Mouse (Mus musculus): Measurements from ENCODE around the gene Sec14l2.

The Sec14l2 gene

GRCm38 (mm10) chr11:4122742-4123579 is at the start of gene Sec14l2:
Gene Sec14l2 (minus strand): TSS chr11:4123415.
- no peak for DNase-seq

GRCm38 (mm10) chr11:4166467-4167090 is 43.4 kb upstream of the Sec14l2 start:
- no peak for DNase-seq

- no peak for DNase-seq
Measured at GRCm38 (mm10) chr11:4164701-4165100, 41.5 kb upstream of the Sec14l2 start.

GRCm38 (mm10) chr11:4160758-4161480 is 37.7 kb upstream of the Sec14l2 start:
- no peak for DNase-seq

- peak; percentile 96 to 97 for DNase-seq
Measured at GRCm38 (mm10) chr11:4159808-4160708, 36.8 kb upstream of the Sec14l2 start, which contains the start of the genes Ccdc157 and Sf3a1. Gene Ccdc157 (minus strand): TSS chr11:4160293. Gene Sf3a1 (plus strand): TSS chr11:4160350.

- DNase-seq, result no peak
Measured at GRCm38 (mm10) chr11:4158676-4159075, 35.5 kb upstream of the Sec14l2 start.

- no peak for DNase-seq
Measured at GRCm38 (mm10) chr11:4155641-4156040, 32.4 kb upstream of the Sec14l2 start.

GRCm38 (mm10) chr11:4153694-4154093 is 30.5 kb upstream of the Sec14l2 start:
- DNase-seq, result no peak

- DNase-seq, result no peak
Measured at GRCm38 (mm10) chr11:4149886-4150285, 26.7 kb upstream of the Sec14l2 start.

- DNase-seq, result no peak
Measured at GRCm38 (mm10) chr11:4148536-4149156, 25.4 kb upstream of the Sec14l2 start.

- peak in 1 of 2 experiments; percentile 36 for DNase-seq
Measured at GRCm38 (mm10) chr11:4148120-4148519, 24.9 kb upstream of the Sec14l2 start.

GRCm38 (mm10) chr11:4147098-4147497 is 23.9 kb upstream of the Sec14l2 start:
- DNase-seq, result no peak

GRCm38 (mm10) chr11:4146381-4146780 is 23.2 kb upstream of the Sec14l2 start:
- DNase-seq, result no peak

GRCm38 (mm10) chr11:4143281-4144062 is 20.3 kb upstream of the Sec14l2 start:
- no peak for DNase-seq

- DNase-seq, result no peak
Measured at GRCm38 (mm10) chr11:4142352-4142751, 19.1 kb upstream of the Sec14l2 start.

- no peak for DNase-seq
Measured at GRCm38 (mm10) chr11:4141505-4141904, 18.3 kb upstream of the Sec14l2 start.

- DNase-seq, result no peak
Measured at GRCm38 (mm10) chr11:4138964-4139363, 15.7 kb upstream of the Sec14l2 start.

- peak; percentile 95 to 97 for DNase-seq
Measured at GRCm38 (mm10) chr11:4134986-4135935, 12.0 kb upstream of the Sec14l2 start, which contains the start of gene Rnf215. Gene Rnf215 (plus strand): TSS chr11:4135202.

GRCm38 (mm10) chr11:4134400-4134799 is 11.2 kb upstream of the Sec14l2 start:
- no peak for DNase-seq

- peak in 1 of 2 experiments; percentile 36 for DNase-seq
Measured at GRCm38 (mm10) chr11:4133450-4133849, 10.2 kb upstream of the Sec14l2 start.

Measured in kidney, postnatal 4 days (tissue).